Mouse (Mus musculus): ENCODE measurements around the gene Kif17.

- TF ChIP-seq EP300 (optimal IDR thresholded peaks at IDR 0.05) (no peak), CTCF (IDR thresholded peaks at IDR 0.05; ENCODE audit: low read depth) (no peak)
Observed at GRCm38 (mm10) chr4:138293261-138293948, 43.2 kb downstream of the Kif17 start.

All from stomach, postnatal 0 days (tissue).